8 mouse cellular contexts compared by ENCODE assay signal in the genomic region with DNA sequence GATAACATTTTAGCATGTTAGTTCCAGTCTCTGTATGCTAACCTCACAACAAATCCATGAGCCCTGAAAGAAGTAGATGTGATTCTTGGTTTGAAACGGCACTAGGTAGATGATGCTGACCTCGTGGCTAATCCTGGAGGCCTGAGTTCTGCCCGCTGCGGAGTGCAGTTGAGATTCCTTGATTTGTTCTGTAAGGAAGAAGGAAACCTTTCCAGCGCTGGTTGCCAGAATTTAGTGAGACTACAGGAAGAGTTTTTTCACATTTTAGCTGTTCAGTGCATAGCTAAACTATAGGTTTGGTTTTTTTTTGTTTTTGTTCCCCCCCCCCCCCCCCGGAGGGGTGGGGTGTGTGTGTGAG. TPM values are rescaled to one million over a fixed set of nuclear protein-coding genes. Genes with fewer than 3 reads are reported as not detected.
A peak's percentile ranks its signal among the peaks of the same experiment; 100 is the strongest.
DNase-seq lines count a peak whose midpoint lies in the region; ATAC-seq and TF ChIP-seq lines count a peak whose summit lies in the region.

No protein-coding gene starts in this region.

- H3K4me1 ChIP-seq in forebrain, embryonic 10.5 days = peaks cover 28% of the 10 kb centered on the region
- H3K4me1 ChIP-seq in limb, embryonic 10.5 days = peaks cover 13% of the 10 kb centered on the region
- peaks cover 34% of the 10 kb centered on the region for H3K4me1 ChIP-seq in neural tube, embryonic 15.5 days

- no peak for ATAC-seq in neural tube, embryonic 15.5 days (ENCODE audit: low FRiP score)
- no peak for ATAC-seq in frontal cortex, adult (ENCODE audit: low TSS enrichment)

- no peak for TF ChIP-seq CTCF in left cerebral cortex, adult 2 months (IDR thresholded peaks at IDR 0.05)

- peak overlapping the region; percentile 78 for H3K4me2 ChIP-seq in neural tube, embryonic 15.5 days

- intact Hi-C loops in left cerebral cortex, adult 2 months (cut with DNase I) = no loop called here

- H3K27ac ChIP-seq in left cerebral cortex, adult 2 months = no peak overlapping the region
- peak overlapping the region; percentile 95; the same call in 1 of the 2 replicates for H3K27ac ChIP-seq in forebrain, embryonic 10.5 days
- H3K27ac ChIP-seq in limb, embryonic 10.5 days = no peak overlapping the region
- peak overlapping the region; percentile 94; the same call in 1 of the 2 replicates for H3K27ac ChIP-seq in neural tube, embryonic 15.5 days (replicated peaks)

- H3K4me3 ChIP-seq in left cerebral cortex, adult 2 months = peak overlapping the region; percentile 91
- H3K4me3 ChIP-seq in forebrain, embryonic 10.5 days = peak overlapping the region; percentile 99
- peak overlapping the region; percentile 99 for H3K4me3 ChIP-seq in limb, embryonic 10.5 days
- peak overlapping the region; percentile 97 for H3K4me3 ChIP-seq in neural tube, embryonic 15.5 days (replicated peaks)

- 53% methylated on average over 6 of the region's 6 CpGs for WGBS in forebrain, embryonic 10.5 days
- WGBS in limb, embryonic 10.5 days = 56% methylated on average over 6 of the region's 6 CpGs
- WGBS in neural tube, embryonic 15.5 days = 47% methylated on average over 6 of the region's 6 CpGs

- peak overlapping the region; percentile 87 for H3K9ac ChIP-seq in neural tube, embryonic 15.5 days (replicated peaks)

- H3K36me3 ChIP-seq in forebrain, embryonic 10.5 days (replicated peaks) = peaks cover 26% of the 10 kb centered on the region
- H3K36me3 ChIP-seq in limb, embryonic 10.5 days = peaks cover 22% of the 10 kb centered on the region
- no peaks in the 10 kb centered on the region; the same call in 1 of the 2 replicates for H3K36me3 ChIP-seq in neural tube, embryonic 15.5 days

- DNase-seq in left cerebral cortex, adult 2 months (ENCODE audit: extremely low spot score in 1 of 2, low spot score in 2 of 2) = no peak
- DNase-seq in left cerebral cortex, adult 18-20 months (ENCODE audit: low spot score in 2 of 2) = no peak
- DNase-seq in forebrain, embryonic 10.5 days (ENCODE audit: extremely low spot score, low spot score) = no peak
- no peak for DNase-seq in limb, embryonic 10.5 days (ENCODE audit: low spot score)
- DNase-seq in cerebellum, adult 11 months = no peak
- no peak for DNase-seq in lung, postnatal 36 days

- H3K27me3 ChIP-seq in forebrain, embryonic 10.5 days (ENCODE audit: poor library complexity, severe bottlenecking) = no peaks in the 10 kb centered on the region
- H3K27me3 ChIP-seq in limb, embryonic 10.5 days (ENCODE audit: low read depth, poor library complexity, severe bottlenecking) = no peaks in the 10 kb centered on the region
- no peaks in the 10 kb centered on the region for H3K27me3 ChIP-seq in neural tube, embryonic 15.5 days (replicated peaks)

- H3K9me3 ChIP-seq in forebrain, embryonic 10.5 days = no peaks in the 10 kb centered on the region
- no peaks in the 10 kb centered on the region for H3K9me3 ChIP-seq in limb, embryonic 10.5 days (replicated peaks)
- H3K9me3 ChIP-seq in neural tube, embryonic 15.5 days (replicated peaks) = no peaks in the 10 kb centered on the region

RNA-seq across cellular contexts. Expression of gene Eprs, which starts 1.3 kb away (rescaled TPM):
- 10 to 100 TPM; 71.6 to 79.3 TPM for total RNA-seq in left cerebral cortex, adult 2 months (2021)
- 10 to 100 TPM; 68.7 to 72.2 TPM for total RNA-seq in left cerebral cortex, adult 18-20 months (2021)
- 165 and 166 TPM in 2 replicates for polyA plus RNA-seq in forebrain, embryonic 10.5 days (2016; fragmentation: Nextera tagmentation; extraction: Ambion mirVana)
- polyA plus RNA-seq in limb, embryonic 10.5 days (2016; fragmentation: Nextera tagmentation; extraction: Ambion mirVana) = 149 and 161 TPM in 2 replicates
- polyA plus RNA-seq in neural tube, embryonic 15.5 days (2015; fragmentation: Nextera tagmentation; extraction: Ambion mirVana) = 134 and 138 TPM in 2 replicates

RNA-seq across cellular contexts. Expression of gene Bpnt1, which starts 32.2 kb away (rescaled TPM):
- total RNA-seq in left cerebral cortex, adult 2 months (2021) = 10 to 100 TPM; 69.6 to 71.2 TPM
- total RNA-seq in left cerebral cortex, adult 18-20 months (2021) = 10 to 100 TPM; 70.2 to 79.3 TPM
- 33.6 and 36.2 TPM in 2 replicates for polyA plus RNA-seq in forebrain, embryonic 10.5 days (2016; fragmentation: Nextera tagmentation; extraction: Ambion mirVana)
- polyA plus RNA-seq in limb, embryonic 10.5 days (2016; fragmentation: Nextera tagmentation; extraction: Ambion mirVana) = 30.6 and 38.7 TPM in 2 replicates
- polyA plus RNA-seq in neural tube, embryonic 15.5 days (2015; fragmentation: Nextera tagmentation; extraction: Ambion mirVana) = 68.6 and 70.4 TPM in 2 replicates

RNA-seq across cellular contexts. Expression of gene Iars2, which starts 35.0 kb away (rescaled TPM):
- total RNA-seq in left cerebral cortex, adult 2 months (2021) = 10 to 100 TPM; 31.1 to 32.1 TPM
- total RNA-seq in left cerebral cortex, adult 18-20 months (2021) = 10 to 100 TPM; 28.8 to 32.1 TPM
- polyA plus RNA-seq in forebrain, embryonic 10.5 days (2016; fragmentation: Nextera tagmentation; extraction: Ambion mirVana) = 27.7 and 30.6 TPM in 2 replicates
- 27.8 and 28.0 TPM in 2 replicates for polyA plus RNA-seq in limb, embryonic 10.5 days (2016; fragmentation: Nextera tagmentation; extraction: Ambion mirVana)
- 18.5 and 19.7 TPM in 2 replicates for polyA plus RNA-seq in neural tube, embryonic 15.5 days (2015; fragmentation: Nextera tagmentation; extraction: Ambion mirVana)

Comparison
In these comparisons a context has a peak if more than half of its experiments do, and no peak if none do; other contexts are left out.
1. H3K27ac ChIP-seq: peak in forebrain, embryonic 10.5 days (single experiment) and neural tube, embryonic 15.5 days (single experiment); none in left cerebral cortex, adult 2 months (single experiment) and limb, embryonic 10.5 days (single experiment).
2. Peak in every context shown above with its lines, with median percentiles within 50 percentile points of each other: H3K4me3 ChIP-seq.